Mouse (Mus musculus) stomach, embryonic 16.5 days (tissue): ENCODE measurements at regions not wholly inside any gene's neighbourhood (a gene's known extent, or its start where the extent isn't known, plus 50 kb on each side); places are given as distances from the start of the nearest gene placed in this dataset.

Source experiments
- ATAC-seq: fragments of 200-750 bp; cut with Nextera tagmentation; 2 replicates; pipeline ENCODE4 v1.8.0; 2017; ENCODE audit warnings: moderate number of reproducible peaks, moderate TSS enrichment; ENCODE audit not compliant: insufficient read depth, low FRiP score
- H3K27ac ChIP-seq: fragments of 300-500 bp; sonication (generic); 2 replicates; pipeline ENCODE4 v1.5.1; 2014; ENCODE audit warnings: low read length
- H3K27me3 ChIP-seq: fragments of 300-500 bp; sonication (generic); 2 replicates; pipeline ENCODE4 v1.6.1; 2014; ENCODE audit warnings: low read length, control low read depth, mixed read lengths; ENCODE audit not compliant: control insufficient read depth, insufficient read depth
- H3K36me3 ChIP-seq: fragments of 300-500 bp; sonication (generic); 2 replicates; pipeline ENCODE4 v1.6.1; 2014; ENCODE audit warnings: low read length; ENCODE audit not compliant: control insufficient read depth, insufficient read depth
- H3K4me1 ChIP-seq: fragments of 300-500 bp; sonication (generic); 2 replicates; pipeline ENCODE4 v1.6.1; 2014; ENCODE audit warnings: low read length, control low read depth, mixed read lengths; ENCODE audit not compliant: control insufficient read depth, insufficient read depth
- H3K4me2 ChIP-seq: fragments of 300-500 bp; sonication (generic); 2 replicates; pipeline ENCODE4 v1.6.1; 2014; ENCODE audit warnings: low read depth, low read length, mixed read lengths
- H3K4me3 ChIP-seq: fragments of 300-500 bp; sonication (generic); replicated peaks from 2 replicates; pipeline ENCODE4 v1.5.1; 2014; ENCODE audit warnings: mild to moderate bottlenecking, low read length
- H3K9ac ChIP-seq: fragments of 300-500 bp; sonication (generic); 2 replicates; pipeline ENCODE4 v1.6.1; 2014; ENCODE audit warnings: low read length
- H3K9me3 ChIP-seq: fragments of 300-500 bp; sonication (generic); replicated peaks from 2 replicates; pipeline ENCODE4 v1.6.1; 2016; ENCODE audit warnings: low read length, control low read depth; ENCODE audit not compliant: control insufficient read depth
- WGBS: fragments of 180-500 bp; shearing (Covaris S2); extraction: QIAGEN DNeasy Blood & Tissue Kit; methylation state at CpG from one replicate; pipeline ENCODE4 v1.1.7; 2014; 5-methylcytosine and 5-hydroxymethylcytosine counted together

GRCm38 (mm10) chr1:183940706-183941105 lies 72.4 kb upstream of the Dusp10 start:
- H3K36me3 ChIP-seq: no peaks in the 10 kb centered on the region
- 90% methylated on average over 2 of the region's 2 CpGs for WGBS
- H3K27me3 ChIP-seq: no peaks in the 10 kb centered on the region
- H3K4me1 ChIP-seq: no peaks in the 10 kb centered on the region
- H3K9ac ChIP-seq: no peak overlapping the region
- no peak overlapping the region for H3K4me3 ChIP-seq
- H3K4me2 ChIP-seq: no peak overlapping the region
- no peaks in the 10 kb centered on the region for H3K9me3 ChIP-seq
- H3K27ac ChIP-seq: no peak overlapping the region
- no peak for ATAC-seq

DNA sequence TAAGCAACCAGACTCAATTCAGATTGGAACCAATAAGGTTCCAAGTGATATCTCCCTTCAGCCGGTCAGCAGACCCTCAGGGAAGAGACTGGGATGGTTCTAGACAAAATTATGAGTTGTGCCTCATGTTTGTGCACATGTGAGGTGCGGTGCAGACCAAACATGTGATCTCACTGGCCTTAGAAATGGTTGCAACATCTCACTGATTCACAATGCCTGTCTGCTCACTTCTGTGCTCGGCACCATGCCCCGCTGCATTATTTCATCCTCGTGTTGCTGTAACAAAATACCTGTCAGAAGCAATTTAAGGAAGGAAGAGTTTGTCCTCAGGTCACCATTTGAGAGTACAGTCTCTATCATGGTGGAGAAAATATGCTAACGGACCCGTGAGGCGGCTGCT lies 66.9 kb upstream of the Dusp10 start:
- no peak overlapping the region for H3K4me3 ChIP-seq
- no peak overlapping the region for H3K9ac ChIP-seq
- H3K27me3 ChIP-seq: no peaks in the 10 kb centered on the region
- ATAC-seq: no peak
- H3K4me1 ChIP-seq: no peaks in the 10 kb centered on the region
- H3K36me3 ChIP-seq: no peaks in the 10 kb centered on the region
- 87% methylated on average over 8 of the region's 8 CpGs for WGBS
- H3K4me2 ChIP-seq: no peak overlapping the region
- no peak overlapping the region for H3K27ac ChIP-seq
- no peaks in the 10 kb centered on the region for H3K9me3 ChIP-seq

DNA sequence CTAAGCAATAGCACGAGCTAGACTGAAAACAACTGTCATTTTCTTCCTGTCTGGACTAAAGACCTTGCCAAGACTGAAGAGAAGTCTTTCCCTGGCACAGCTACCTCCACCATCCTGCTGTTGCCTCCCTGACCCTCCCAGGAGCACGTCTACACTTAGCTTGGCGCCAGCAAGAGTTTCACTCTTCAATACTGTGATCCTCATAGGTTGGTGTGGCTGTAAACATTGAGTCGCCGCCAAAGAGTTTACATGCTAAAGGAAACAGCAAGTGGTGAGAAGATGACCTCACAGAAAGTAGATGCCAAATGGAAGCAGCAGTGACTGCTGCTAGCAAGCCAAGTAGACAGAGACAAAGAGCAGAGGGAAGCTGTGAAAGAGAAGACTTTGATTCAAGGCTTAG lies 66.0 kb upstream of the Dusp10 start:
- no peak overlapping the region for H3K4me3 ChIP-seq
- ATAC-seq: no peak
- 53% methylated on average over 5 of the region's 5 CpGs for WGBS
- no peak overlapping the region for H3K27ac ChIP-seq
- H3K9me3 ChIP-seq: no peaks in the 10 kb centered on the region
- no peaks in the 10 kb centered on the region for H3K27me3 ChIP-seq
- H3K9ac ChIP-seq: no peak overlapping the region
- H3K4me1 ChIP-seq: no peaks in the 10 kb centered on the region
- H3K36me3 ChIP-seq: no peaks in the 10 kb centered on the region
- H3K4me2 ChIP-seq: no peak overlapping the region

DNA sequence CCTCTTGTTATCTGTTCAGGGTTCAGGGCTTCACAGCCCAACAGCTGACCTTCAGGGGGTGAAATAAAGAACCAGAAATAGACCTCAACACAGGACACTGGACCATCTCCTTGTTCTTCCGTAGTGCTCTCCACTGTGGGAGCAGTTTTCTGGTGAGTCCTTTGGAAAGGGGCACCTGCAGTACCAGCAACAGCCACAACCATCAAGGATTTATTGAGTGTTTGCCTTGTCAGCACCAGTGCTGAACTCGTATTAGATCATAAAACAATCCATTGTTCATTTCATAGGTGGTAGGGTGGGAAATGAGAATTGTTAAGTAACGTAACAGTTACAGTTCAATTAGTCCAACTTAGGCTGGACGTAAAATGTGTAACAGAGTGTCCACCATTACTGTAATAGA lies 63.9 kb upstream of the Dusp10 start:
- ATAC-seq: no peak
- Histone ChIP-seq H3K27me3 (no peaks in the 10 kb centered on the region), H3K9me3 (no peaks in the 10 kb centered on the region), H3K27ac (no peak overlapping the region), H3K36me3 (no peaks in the 10 kb centered on the region), H3K9ac (no peak overlapping the region), H3K4me2 (no peak overlapping the region), H3K4me1 (no peaks in the 10 kb centered on the region), H3K4me3 (no peak overlapping the region)
- 76% methylated on average over 4 of the region's 4 CpGs for WGBS

DNA sequence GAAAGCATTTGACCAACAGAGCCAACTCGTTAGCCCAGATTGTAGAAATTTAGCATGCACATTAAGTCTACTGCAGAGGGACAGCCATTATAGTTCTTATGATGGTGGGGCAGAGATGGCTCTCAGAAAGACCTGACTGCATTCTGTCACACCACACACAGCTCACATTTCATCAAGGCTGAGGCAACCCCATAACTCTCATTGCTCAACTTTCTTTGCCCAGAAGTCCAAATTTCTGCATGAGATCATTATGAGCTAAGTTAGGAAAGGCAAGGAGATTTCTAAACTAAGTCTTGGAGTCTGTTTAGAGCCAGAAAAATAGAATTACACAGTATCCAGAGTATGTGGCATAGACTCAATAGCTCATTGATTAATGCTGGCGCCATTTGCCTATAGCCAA lies 59.0 kb upstream of the Dusp10 start:
- H3K9ac ChIP-seq: no peak overlapping the region
- no peaks in the 10 kb centered on the region for H3K27me3 ChIP-seq
- no peaks in the 10 kb centered on the region for H3K36me3 ChIP-seq
- WGBS: 93% methylated on average over 2 of the region's 2 CpGs
- H3K27ac ChIP-seq: no peak overlapping the region
- no peak overlapping the region for H3K4me3 ChIP-seq
- 0 out of 2 replicates have a peak, but pooled peaks cover 3% of the 10 kb centered on the region for H3K4me1 ChIP-seq
- H3K4me2 ChIP-seq: no peak overlapping the region
- no peak for ATAC-seq
- no peaks in the 10 kb centered on the region for H3K9me3 ChIP-seq

DNA sequence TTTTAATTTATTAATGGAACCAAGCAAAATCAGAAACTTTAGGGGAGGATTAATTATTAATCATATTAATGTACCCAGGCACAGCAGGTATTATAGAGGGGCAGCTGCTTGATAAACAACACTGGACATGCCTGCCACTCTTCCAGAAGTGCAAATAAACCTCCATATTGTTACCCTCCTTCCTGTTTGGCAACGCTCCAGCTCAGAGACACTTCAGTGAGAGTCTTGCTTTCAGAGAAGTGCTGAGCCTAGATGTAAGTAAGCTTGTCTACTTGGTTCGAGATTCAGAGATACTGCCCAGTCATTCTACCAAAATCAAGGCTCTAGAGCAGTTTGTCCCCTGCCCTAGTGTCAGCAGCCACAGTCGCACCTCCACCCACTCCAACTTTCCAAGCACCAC lies 56.7 kb upstream of the Dusp10 start:
- no peaks in the 10 kb centered on the region for H3K9me3 ChIP-seq
- no peak overlapping the region for H3K4me2 ChIP-seq
- 67% methylated on average over 3 of the region's 3 CpGs for whole genome bisulfite sequencing
- H3K4me1 ChIP-seq: 0 out of 2 replicates have a peak, but pooled peaks cover 3% of the 10 kb centered on the region
- no peak overlapping the region for H3K27ac ChIP-seq
- no peaks in the 10 kb centered on the region for H3K36me3 ChIP-seq
- H3K4me3 ChIP-seq: no peak overlapping the region
- H3K9ac ChIP-seq: no peak overlapping the region
- ATAC-seq: no peak
- H3K27me3 ChIP-seq: no peaks in the 10 kb centered on the region

- Histone ChIP-seq H3K9ac (no peak overlapping the region), H3K4me3 (no peak overlapping the region), H3K36me3 (no peaks in the 10 kb centered on the region), H3K9me3 (no peaks in the 10 kb centered on the region), H3K4me2 (no peak overlapping the region), H3K4me1 (0 out of 2 replicates have a peak, but pooled peaks cover 2% of the 10 kb centered on the region), H3K27me3 (no peaks in the 10 kb centered on the region), H3K27ac (no peak overlapping the region)
- ATAC-seq: no peak
- WGBS: 82% methylated on average over 2 of the region's 2 CpGs
These were observed 51.7 kb upstream of the Dusp10 start for GRCm38 (mm10) chr1:183961383-183961782.

DNA sequence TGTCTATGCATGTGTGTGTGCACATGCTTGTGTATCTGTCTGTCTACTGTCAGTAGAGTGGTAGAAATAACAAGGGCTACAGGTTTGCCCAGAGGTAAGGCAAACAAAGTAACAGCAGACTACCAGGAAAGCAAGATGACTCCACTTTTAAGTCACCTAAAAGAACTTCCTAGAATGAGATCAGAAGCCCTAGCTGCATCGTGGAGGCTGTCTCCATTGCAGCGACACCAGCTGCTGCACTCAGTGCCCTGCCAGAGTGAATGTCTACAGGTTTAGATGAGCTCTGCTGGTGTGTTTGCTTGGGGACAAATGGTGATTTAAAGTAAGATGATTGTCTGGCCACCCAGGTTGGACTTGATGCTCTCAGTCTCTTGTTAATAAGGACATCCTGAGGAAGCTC lies 50.6 kb upstream of the Dusp10 start:
- H3K27me3 ChIP-seq: no peaks in the 10 kb centered on the region
- WGBS: 79% methylated on average over 2 of the region's 2 CpGs

DNA sequence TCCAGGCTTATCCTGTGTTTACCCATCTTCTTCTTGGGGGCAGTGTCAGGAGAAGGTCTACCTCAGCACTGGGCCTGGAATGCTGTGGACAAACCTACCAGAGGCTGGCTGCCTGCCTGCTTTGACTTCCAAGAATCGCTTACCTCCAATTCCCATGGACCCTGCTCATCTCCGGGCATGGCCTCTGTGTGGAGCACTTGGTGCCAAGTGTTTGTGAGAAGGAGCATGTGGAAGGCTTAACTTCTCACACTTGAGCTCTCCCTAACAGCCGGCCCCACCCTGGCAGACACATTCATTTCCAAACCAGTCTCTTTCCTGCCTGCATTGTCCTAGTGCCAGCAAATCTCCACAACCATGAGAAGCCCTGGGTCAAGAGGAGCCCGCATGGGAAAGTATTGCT lies 49.8 kb upstream of the Dusp10 start:
- no peak overlapping the region for H3K9ac ChIP-seq
- no peak for ATAC-seq
- no peak overlapping the region for H3K4me2 ChIP-seq
- H3K36me3 ChIP-seq: no peaks in the 10 kb centered on the region
- no peaks in the 10 kb centered on the region for H3K9me3 ChIP-seq
- no peaks in the 10 kb centered on the region for H3K4me1 ChIP-seq
- H3K27me3 ChIP-seq: no peaks in the 10 kb centered on the region
- H3K4me3 ChIP-seq: no peak overlapping the region
- H3K27ac ChIP-seq: no peak overlapping the region
- WGBS: 80% methylated on average over 4 of the region's 4 CpGs

More for the DNA sequence above, 50.6 kb upstream of the Dusp10 start:
- H3K9me3 ChIP-seq: no peaks in the 10 kb centered on the region
- ATAC-seq: no peak
- H3K4me2 ChIP-seq: no peak overlapping the region
- no peaks in the 10 kb centered on the region for H3K4me1 ChIP-seq
- no peak overlapping the region for H3K9ac ChIP-seq
- H3K36me3 ChIP-seq: no peaks in the 10 kb centered on the region
- no peak overlapping the region for H3K4me3 ChIP-seq
- H3K27ac ChIP-seq: no peak overlapping the region
